Mouse (Mus musculus) gastrocnemius, adult 2 months (tissue): ENCODE results near the gene Trove2. TPM values are rescaled to one million over a fixed set of nuclear protein-coding genes. Genes with fewer than 3 reads are reported as not detected.
A peak's percentile ranks its signal among the peaks of the same experiment; 100 is the strongest.
"Not testable (repeated sequence)": the region's sequence is repeated elsewhere in the genome, so short reads cannot be mapped to it uniquely, and the experiment has no call there.

Experiments
- DNase-seq: peaks from one replicate; pipeline ENCODE4 v3.0.0; 2022
- H3K27ac ChIP-seq: fragments of 200-600 bp; 2 replicates; pipeline ENCODE4 v1.8.1; 2022; ENCODE audit warnings: mild to moderate bottlenecking
- H3K4me3 ChIP-seq: fragments of 200-600 bp; 2 replicates; pipeline ENCODE4 v1.8.1; 2022; ENCODE audit warnings: mild to moderate bottlenecking, moderate library complexity
- CTCF ChIP-seq: fragments of 200-600 bp; IDR thresholded peaks from 2 replicates; pipeline ENCODE4 v1.8.1; 2022; ENCODE audit warnings: antibody characterized with exemption, mild to moderate bottlenecking, moderate library complexity
- intact Hi-C: fragments of 180-260 bp; cut with DNase I; formaldehyde crosslinking; loops from one replicate; pipeline ENCODE4 v1.15.1; 2025
- total RNA-seq, 2 experiments: library from RNA; stranded (reverse); gene quantifications; 2 replicates each; pipeline ENCODE4 v1.2.3; 2021

The Trove2 gene
- total RNA-seq, 2 experiments from 2014 or later = 2.7 to 3.8 TPM

GRCm38 (mm10) chr1:143727701-143728445, 49.0 kb downstream of the Trove2 start:
- Histone ChIP-seq H3K4me3 (no peak overlapping the region), H3K27ac (no peak overlapping the region)
- intact Hi-C loops = no loop called here
- no peak for TF ChIP-seq CTCF
- no peak for DNase-seq

GRCm38 (mm10) chr1:143724456-143725064, 52.3 kb downstream of the Trove2 start:
- TF ChIP-seq CTCF = no peak
- DNase-seq = no peak
- intact Hi-C loops = no loop called here
- Histone ChIP-seq H3K27ac (no peak overlapping the region), H3K4me3 (no peak overlapping the region)

DNA sequence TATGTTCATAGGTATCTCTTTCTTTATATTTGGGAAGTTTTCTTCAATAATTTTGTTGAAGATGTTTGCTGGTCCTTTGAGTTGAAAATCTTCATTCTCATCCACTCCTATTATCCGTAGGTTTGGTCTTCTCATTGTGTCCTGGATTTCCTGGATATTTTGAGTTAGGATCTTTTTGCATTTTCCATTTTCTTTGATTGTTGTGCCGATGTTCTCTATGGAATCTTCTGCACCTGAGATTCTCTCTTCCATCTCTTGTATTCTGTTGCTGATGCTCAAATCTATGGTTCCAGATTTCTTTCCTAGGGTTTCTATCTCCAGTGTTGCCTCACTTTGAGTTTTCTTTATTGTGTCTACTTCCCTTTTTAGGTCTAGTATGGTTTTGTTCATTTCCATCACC, 60.8 kb downstream of the Trove2 start, which contains the start of gene Glrx2:
TSS of gene Glrx2 (plus strand) at position 301 of the 400 bp plus-strand sequence.
- H3K4me3 ChIP-seq, intact Hi-C loops, DNase-seq, H3K27ac ChIP-seq: not testable (repeated sequence)

DNA sequence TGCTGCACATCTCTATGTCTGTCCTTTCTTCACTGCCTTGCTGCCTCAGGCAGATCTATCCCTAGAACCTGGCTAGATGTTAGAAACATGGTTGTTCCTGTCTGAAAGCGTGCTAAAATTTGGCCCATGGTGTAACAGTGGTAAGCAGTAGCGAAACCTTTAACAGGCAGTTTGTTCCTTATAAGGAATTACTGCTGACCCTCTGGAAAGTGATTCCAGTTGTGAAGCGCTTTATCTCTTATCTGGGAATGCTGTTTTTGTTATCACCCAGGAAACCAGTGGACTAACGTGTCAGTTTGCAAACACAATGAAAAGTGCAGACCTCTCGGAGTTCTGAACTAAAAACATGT, 66.3 kb downstream of the Trove2 start:
- intact Hi-C loops = no loop called here
- TF ChIP-seq CTCF = no peak
- no peak overlapping the region for H3K27ac ChIP-seq
- no peak overlapping the region for H3K4me3 ChIP-seq
- no peak for DNase-seq

DNA sequence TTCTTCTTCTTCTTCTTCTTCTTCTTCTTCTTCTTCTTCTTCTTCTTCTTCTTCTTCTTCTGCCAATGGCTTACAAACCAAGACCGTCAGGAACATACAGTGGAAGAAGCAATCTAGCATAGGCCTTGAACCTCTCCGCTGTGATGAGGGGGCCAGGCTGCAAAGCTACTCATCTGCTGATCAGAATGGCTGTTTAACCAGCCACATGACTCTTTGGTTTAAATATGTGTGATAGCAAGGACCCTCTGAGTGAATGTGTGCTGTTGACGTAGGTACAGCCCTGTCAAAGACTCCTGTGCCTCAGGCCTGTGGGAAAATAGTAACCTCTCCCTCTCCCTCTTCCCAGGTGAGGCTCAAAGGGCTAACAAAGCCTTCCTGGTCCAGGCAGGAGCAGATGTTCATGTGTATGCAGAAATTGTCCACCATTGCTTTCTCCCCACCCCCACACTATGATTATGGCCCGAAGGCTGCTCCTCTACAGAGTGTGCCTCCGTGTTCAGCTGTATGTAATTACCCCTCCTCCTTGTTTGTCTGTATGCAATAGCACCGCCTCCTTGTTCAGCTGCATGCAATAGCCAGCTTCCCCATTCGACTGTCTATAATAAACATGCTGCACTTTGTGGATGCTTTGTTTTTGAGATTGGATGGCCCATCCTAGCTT, 66.8 kb downstream of the Trove2 start:
- Histone ChIP-seq H3K27ac (no peak overlapping the region), H3K4me3 (no peak overlapping the region)
- intact Hi-C loops = no loop called here
- no peak for TF ChIP-seq CTCF
- DNase-seq = no peak

DNA sequence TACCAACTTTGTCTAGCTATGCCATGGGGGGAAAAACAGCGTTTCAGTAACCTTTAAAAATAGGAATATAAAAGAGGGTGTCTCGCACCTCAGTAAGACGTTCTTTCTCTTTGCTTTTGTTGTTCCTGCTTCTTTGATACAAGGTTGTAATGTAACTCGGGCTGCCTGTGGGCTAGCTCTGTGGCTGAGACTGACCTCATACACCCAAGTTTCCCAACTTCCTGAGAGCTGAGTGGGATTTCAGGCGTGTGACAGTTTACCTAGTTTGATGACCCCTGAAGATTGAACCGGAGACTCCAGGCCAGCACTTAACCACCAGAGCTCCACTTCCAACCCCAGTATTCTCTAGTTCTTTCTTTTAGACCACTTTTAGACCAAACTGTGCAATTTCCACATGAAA, 68.5 kb downstream of the Trove2 start:
- H3K27ac ChIP-seq = no peak overlapping the region
- no peak for TF ChIP-seq CTCF
- intact Hi-C loops = no loop called here
- DNase-seq = no peak
- H3K4me3 ChIP-seq = no peak overlapping the region

DNA sequence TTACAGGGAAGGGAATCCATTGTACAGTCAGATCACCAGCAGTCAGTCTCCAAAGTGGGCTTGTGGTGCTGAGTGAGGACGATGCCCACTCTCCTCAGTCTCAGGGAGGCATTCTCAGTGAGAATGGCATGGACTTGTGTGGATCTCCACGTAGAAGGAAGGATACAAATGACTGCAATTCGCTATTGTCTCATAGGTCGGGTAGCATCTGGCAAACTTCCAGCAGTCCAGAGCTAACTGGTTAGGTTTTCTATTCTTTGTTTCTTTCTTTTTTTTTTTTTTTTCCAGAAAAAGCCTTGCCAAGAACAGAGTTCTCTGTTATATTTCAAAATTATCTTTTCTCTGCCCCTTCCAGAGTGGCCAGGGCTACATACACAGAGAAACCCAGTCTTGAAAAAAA, 69.9 kb downstream of the Trove2 start:
- H3K27ac ChIP-seq = no peak overlapping the region
- intact Hi-C loops = no loop called here
- no peak for DNase-seq
- H3K4me3 ChIP-seq = no peak overlapping the region
- TF ChIP-seq CTCF = no peak

DNA sequence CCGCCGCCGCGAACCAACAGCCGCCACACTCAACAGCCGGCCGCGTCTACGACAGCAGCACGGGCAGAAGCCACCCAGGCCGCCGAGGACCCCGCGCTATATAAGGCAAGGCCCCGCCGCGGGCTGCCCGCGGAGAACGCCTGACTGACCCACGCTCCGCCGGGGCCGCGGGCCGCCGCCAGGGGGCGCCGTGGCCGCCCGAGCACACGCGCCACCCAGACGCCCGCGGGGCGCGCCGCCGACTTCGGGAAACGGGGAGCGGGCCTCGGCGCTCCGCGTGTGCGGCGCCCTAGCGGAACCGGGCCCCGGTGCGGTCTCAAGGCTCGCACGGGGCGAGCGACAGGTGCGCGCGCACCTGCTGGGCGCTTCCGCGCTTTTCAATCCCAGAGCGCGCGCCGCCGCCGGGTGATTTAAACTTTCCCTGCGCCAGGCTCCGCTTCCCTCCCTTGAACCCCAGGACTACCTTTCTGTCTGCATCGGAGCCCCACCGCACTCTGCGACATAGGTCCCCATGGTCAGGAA, 74.1 kb downstream of the Trove2 start, which contains the start of gene Cdc73:
TSS of gene Cdc73 (minus strand) at position 153 of the 522 bp plus-strand sequence.
- intact Hi-C loops = loop anchor here (2.0 kb wide), 3 partner anchors 36 to 304 kb away; partner anchors contain the start of genes Trove2 and Uchl5
- peak within 1 kb of the TSS; percentile 96 for H3K27ac ChIP-seq
- peak; percentile 85 for TF ChIP-seq CTCF
- peak; percentile 95 for DNase-seq
- H3K4me3 ChIP-seq = peak within 1 kb of the TSS; percentile 71

- peak; percentile 38 for DNase-seq
- H3K4me3 ChIP-seq = peak overlapping the region; percentile 71
- intact Hi-C loops = loop anchor here (2.0 kb wide), 3 partner anchors 37 to 305 kb away; partner anchors contain the start of genes Trove2 and Uchl5
- peak overlapping the region; percentile 96 for H3K27ac ChIP-seq
- TF ChIP-seq CTCF = no peak
These were observed 74.6 kb downstream of the Trove2 start for GRCm38 (mm10) chr1:143702141-143702740.

DNA sequence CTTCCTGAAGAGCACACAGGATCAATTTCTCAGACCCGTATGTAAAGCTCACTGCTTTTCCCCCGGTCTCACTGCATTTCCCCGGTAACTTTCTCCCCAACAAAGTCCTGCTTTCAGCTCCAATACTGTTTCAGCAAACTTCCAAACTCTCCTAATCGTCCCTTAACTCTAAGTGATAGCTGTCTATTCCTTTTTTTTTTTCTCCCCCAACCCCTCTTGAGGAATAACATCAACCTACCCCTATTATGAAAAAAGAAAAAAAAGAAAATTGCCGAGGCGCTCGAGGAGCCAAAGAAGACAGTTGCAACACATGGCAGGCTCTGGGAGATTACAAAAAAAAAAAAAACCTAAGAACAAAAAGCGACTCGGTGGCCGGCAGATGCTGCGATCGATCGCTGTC, 75.1 kb downstream of the Trove2 start:
- TF ChIP-seq CTCF = no peak
- Histone ChIP-seq H3K27ac (peak overlapping the region; percentile 96), H3K4me3 (peak overlapping the region; percentile 71)
- intact Hi-C loops = loop anchor here (2.0 kb wide), 3 partner anchors 37 to 305 kb away; partner anchors contain the start of genes Trove2 and Uchl5
- DNase-seq = no peak

Other genes with a start within 250 kb of the Trove2 start
- gene B3galt2, start 136.4 kb downstream of the Trove2 start, total RNA-seq = under 1 TPM; 0.31 to 0.98 TPM
- gene Cdc73, start 74.2 kb downstream of the Trove2 start, total RNA-seq = 10 to 100 TPM; 48.8 to 52.7 TPM
- gene Glrx2, start 60.7 kb downstream of the Trove2 start, total RNA-seq = 10 to 100 TPM; 77.3 to 81.4 TPM
- gene Uchl5, start 204 bp upstream of the Trove2 start, total RNA-seq = 10 to 100 TPM; 19.6 to 28.3 TPM
- gene Rgs2, start 227.1 kb upstream of the Trove2 start, total RNA-seq = 1 to 10 TPM; 3.0 to 9.5 TPM